Mouse (Mus musculus) embryonic fibroblast, embryonic 13.5 days (primary cell): Measurements from ENCODE around the gene Actn4. TPM values are rescaled to one million over a fixed set of nuclear protein-coding genes. Genes with fewer than 3 reads are reported as not detected.

Experiments used
- H3K27ac ChIP-seq: 2 replicates; pipeline ENCODE4 v1.5.1; 2012; ENCODE audit warnings: low read length, control low read depth, inconsistent platforms; ENCODE audit not compliant: insufficient read depth
- H3K4me1 ChIP-seq: 2 replicates; pipeline ENCODE4 v1.6.1; 2011; ENCODE audit warnings: low read length; ENCODE audit not compliant: control insufficient read depth, insufficient read depth
- H3K4me3 ChIP-seq: 2 replicates; pipeline ENCODE4 v1.5.1; 2011; ENCODE audit warnings: mild to moderate bottlenecking, control low read depth, low read length; ENCODE audit not compliant: insufficient read depth
- CTCF ChIP-seq: IDR thresholded peaks from 2 replicates; pipeline ENCODE4 v1.5.1; 2011; ENCODE audit warnings: mild to moderate bottlenecking, control low read depth, low read length, moderate library complexity, borderline replicate concordance; ENCODE audit not compliant: insufficient read depth
- POLR2A ChIP-seq: IDR thresholded peaks from 2 replicates; pipeline ENCODE4 v1.6.1; 2011; ENCODE audit warnings: low read depth, mild to moderate bottlenecking, control low read depth, low read length, moderate library complexity
- polyA plus RNA-seq: library from polyadenylated mRNA; stranded (reverse); fragments of >200 nt; gene quantifications from 2 replicates; pipeline ENCODE4 v1.2.4, GENCODE M21; 2011; ENCODE audit warnings: low read depth; ENCODE audit not compliant: missing spikeins, insufficient read length

The Actn4 gene
- polyA plus RNA-seq = 446 and 575 TPM in 2 replicates

- Histone ChIP-seq H3K4me1 (peaks cover 9% of the 10 kb centered on the region), H3K27ac (peak within 1 kb of the TSS; percentile 93), H3K4me3 (peak within 1 kb of the TSS; percentile 80)
- peak; percentile 98 for TF ChIP-seq POLR2A
- TF ChIP-seq CTCF = no peak
Measured at GRCm38 (mm10) chr7:28961927-28962670, at the start of gene Actn4. Actn4 (minus strand) TSS chr7:28962340.

GRCm38 (mm10) chr7:29008714-29009113 lies 46.6 kb upstream of the Actn4 start:
- no peak overlapping the region for H3K27ac ChIP-seq
- no peaks in the 10 kb centered on the region for H3K4me1 ChIP-seq
- TF ChIP-seq POLR2A = no peak
- no peak overlapping the region for H3K4me3 ChIP-seq

GRCm38 (mm10) chr7:29008171-29008570 lies 46.0 kb upstream of the Actn4 start:
- no peak for TF ChIP-seq CTCF
- no peak for TF ChIP-seq POLR2A
- H3K27ac ChIP-seq = no peak overlapping the region
- H3K4me3 ChIP-seq = no peak overlapping the region
- H3K4me1 ChIP-seq = no peaks in the 10 kb centered on the region

GRCm38 (mm10) chr7:29007224-29008101 lies 45.3 kb upstream of the Actn4 start:
- no peaks in the 10 kb centered on the region for H3K4me1 ChIP-seq
- TF ChIP-seq POLR2A (no peak), CTCF (no peak)
- no peak overlapping the region for H3K4me3 ChIP-seq
- H3K27ac ChIP-seq = no peak overlapping the region

GRCm38 (mm10) chr7:29000651-29001605 lies 38.8 kb upstream of the Actn4 start:
- 0 out of 2 replicates have a peak, but pooled peaks have one; percentile 21 for TF ChIP-seq POLR2A
- TF ChIP-seq CTCF = no peak
- H3K27ac ChIP-seq = no peak overlapping the region
- H3K4me1 ChIP-seq = no peaks in the 10 kb centered on the region
- peak overlapping the region; percentile 31 for H3K4me3 ChIP-seq

- TF ChIP-seq POLR2A (no peak), CTCF (no peak)
- Histone ChIP-seq H3K4me3 (no peak overlapping the region), H3K4me1 (no peaks in the 10 kb centered on the region), H3K27ac (no peak overlapping the region)
Measured at GRCm38 (mm10) chr7:28993402-28993801, 31.3 kb upstream of the Actn4 start.

GRCm38 (mm10) chr7:28992997-28993396 lies 30.9 kb upstream of the Actn4 start:
- Histone ChIP-seq H3K4me3 (no peak overlapping the region), H3K27ac (no peak overlapping the region), H3K4me1 (no peaks in the 10 kb centered on the region)
- TF ChIP-seq POLR2A = no peak
- TF ChIP-seq CTCF = no peak

GRCm38 (mm10) chr7:28991616-28992015 lies 29.5 kb upstream of the Actn4 start:
- TF ChIP-seq POLR2A (no peak), CTCF (peak; percentile 50; the same call in 1 of the 2 replicates)
- no peak overlapping the region for H3K27ac ChIP-seq
- H3K4me3 ChIP-seq = no peak overlapping the region
- H3K4me1 ChIP-seq = no peaks in the 10 kb centered on the region

- H3K27ac ChIP-seq = no peak overlapping the region
- TF ChIP-seq CTCF = no peak
- no peak overlapping the region for H3K4me3 ChIP-seq
- no peaks in the 10 kb centered on the region for H3K4me1 ChIP-seq
Measured at GRCm38 (mm10) chr7:28990766-28991273, 28.7 kb upstream of the Actn4 start.
